7 mouse cellular contexts compared by ENCODE assay signal in genomic region chr9:92275486-92276207, GRCm38 (mm10). TPM values are rescaled to one million over a fixed set of nuclear protein-coding genes. Genes with fewer than 3 reads are reported as not detected.
DNase-seq lines count a peak whose midpoint lies in the region; ATAC-seq and TF ChIP-seq lines count a peak whose summit lies in the region.

Plscr2 (plus strand) TSS chr9:92275602.

- TF ChIP-seq EP300 in MEL (IDR thresholded peaks at IDR 0.05; ENCODE audit: low read depth in 1 of 2, low read length in 2 of 2) = no peak

- peak; percentile 72 for ATAC-seq in heart, embryonic 16.5 days (replicated peaks; ENCODE audit: extremely low read depth, insufficient read depth, low FRiP score)
- no peak for ATAC-seq in liver, embryonic 15.5 days (ENCODE audit: insufficient read depth)

- TF ChIP-seq POLR2A in MEL (IDR thresholded peaks at IDR 0.05; ENCODE audit: control insufficient read depth in 1 of 2, insufficient read depth in 1 of 2, low read depth in 1 of 2, low read length in 2 of 2, poor library complexity in 1 of 2) = no peak

- no peaks in the 10 kb centered on the region for H3K27me3 ChIP-seq in MEL (ENCODE audit: control insufficient read depth in 1 of 2, insufficient read depth in 2 of 2, low read length in 2 of 2)
- H3K27me3 ChIP-seq in heart, embryonic 16.5 days (ENCODE audit: control insufficient read depth, insufficient read depth, low read length) = no peaks in the 10 kb centered on the region
- H3K27me3 ChIP-seq in liver, embryonic 15.5 days = no peaks in the 10 kb centered on the region

- H3K79me2 ChIP-seq in MEL (ENCODE audit: control insufficient read depth, insufficient read depth, low read length, poor library complexity) = no peaks in the 10 kb centered on the region; the same call in 1 of the 2 replicates

- no peak for TF ChIP-seq RAD21 in MEL (IDR thresholded peaks at IDR 0.05; ENCODE audit: low read depth, low read length)

- peaks cover 33 to 37% of the 10 kb centered on the region in 2 experiments for H3K4me1 ChIP-seq in MEL (ENCODE audit: control insufficient read depth in 1 of 2, insufficient read depth in 2 of 2, low read length in 2 of 2)
- H3K4me1 ChIP-seq in heart, embryonic 16.5 days (ENCODE audit: control insufficient read depth, insufficient read depth, low read length) = peaks cover 22% of the 10 kb centered on the region
- H3K4me1 ChIP-seq in liver, embryonic 15.5 days (replicated peaks) = peaks cover 28% of the 10 kb centered on the region

- H3K27ac ChIP-seq in MEL (ENCODE audit: control insufficient read depth, low read depth, low read length) = peak within 1 kb of the TSS; percentile 98
- peak within 1 kb of the TSS; percentile 92 for H3K27ac ChIP-seq in heart, embryonic 16.5 days (ENCODE audit: low read length)
- 0 out of 2 replicates have a peak within 1 kb of the TSS, but pooled peaks have one; percentile 19 for H3K27ac ChIP-seq in liver, embryonic 15.5 days (replicated peaks)

- no peak for DNase-seq in MEL (ENCODE audit: low read depth, low spot score)
- peak; percentile 45 for DNase-seq in adrenal gland, adult 2 months
- DNase-seq in thymus, postnatal 4 days = no peak
- DNase-seq in right cerebral cortex, postnatal 14 days = no peak
- DNase-seq in embryo, embryonic 10 days (ENCODE audit: low spot score) = no peak

- peak within 1 kb of the TSS; percentile 7 to 24; a peak in 2 of 4 replicates for H3K4me3 ChIP-seq in MEL (ENCODE audit: control insufficient read depth in 1 of 2, insufficient read depth in 1 of 2, low read depth in 2 of 2, low read length in 2 of 2)
- H3K4me3 ChIP-seq in heart, embryonic 16.5 days (ENCODE audit: low read length) = peak within 1 kb of the TSS; percentile 51
- H3K4me3 ChIP-seq in liver, embryonic 15.5 days (replicated peaks) = no peak within 1 kb of the TSS

- H3K9ac ChIP-seq in MEL (ENCODE audit: control insufficient read depth, low read depth, low read length, poor library complexity, severe bottlenecking) = peak within 1 kb of the TSS; percentile 74
- H3K9ac ChIP-seq in heart, embryonic 16.5 days (ENCODE audit: low read length) = peak within 1 kb of the TSS; percentile 71
- no peak within 1 kb of the TSS for H3K9ac ChIP-seq in liver, embryonic 15.5 days

- 35% methylated on average over 9 of the region's 9 CpGs for WGBS in heart, embryonic 16.5 days
- 62% methylated on average over 9 of the region's 9 CpGs for WGBS in liver, embryonic 15.5 days (ENCODE audit: insufficient replicate concordance)

- no peaks in the 10 kb centered on the region for H3K9me3 ChIP-seq in MEL (replicated peaks; ENCODE audit: insufficient read depth, low read length)
- no peaks in the 10 kb centered on the region for H3K9me3 ChIP-seq in heart, embryonic 16.5 days (replicated peaks; ENCODE audit: control insufficient read depth, low read length)
- H3K9me3 ChIP-seq in liver, embryonic 15.5 days (replicated peaks) = no peaks in the 10 kb centered on the region

- H3K4me2 ChIP-seq in heart, embryonic 16.5 days (ENCODE audit: low read depth, low read length) = peak within 1 kb of the TSS; percentile 61
- no peak within 1 kb of the TSS for H3K4me2 ChIP-seq in liver, embryonic 15.5 days

- peaks cover 0 to 51% of the 10 kb centered on the region in 2 experiments; a peak in 2 of 4 replicates for H3K36me3 ChIP-seq in MEL (ENCODE audit: control insufficient read depth in 1 of 2, insufficient read depth in 2 of 2, low read length in 2 of 2)
- no peaks in the 10 kb centered on the region; the same call in 1 of the 2 replicates for H3K36me3 ChIP-seq in heart, embryonic 16.5 days (ENCODE audit: control insufficient read depth, insufficient read depth)
- H3K36me3 ChIP-seq in liver, embryonic 15.5 days (replicated peaks) = peaks cover 3% of the 10 kb centered on the region

- TF ChIP-seq CTCF in MEL (IDR thresholded peaks at IDR 0.05 in 2 of 3, conservative IDR thresholded peaks at IDR 0.05 in 1 of 3; ENCODE audit: control insufficient read depth in 1 of 3, insufficient read depth in 1 of 3, low read depth in 2 of 3, low read length in 3 of 3, poor library complexity in 1 of 3, severe bottlenecking in 1 of 3) = no peak

TF ChIP-seq in MEL, 35 proteins besides CTCF, POLR2A, EP300 and RAD21:
- no peak for TF ChIP-seq SIN3A (IDR thresholded peaks at IDR 0.05; ENCODE audit: low read length)

RNA-seq across cellular contexts. Expression of gene Plscr2, which starts in this region (rescaled TPM):
- total RNA-seq in MEL (2012; rRNA removed) = 0.16 and 0.19 TPM in 2 replicates
- under 1 TPM in 1 of 2 experiments, not detected in 1; 0.11 TPM for polyA plus RNA-seq in MEL (2012; ENCODE audit: insufficient read depth in 1 of 2, insufficient read length in 2 of 2, low read depth in 1 of 2, low replicate concordance in 2 of 2, missing spikeins in 1 of 2)
- 10 to 100 TPM; 13.0 to 17.9 TPM for total RNA-seq in adrenal gland, adult 2 months (2021)
- 4.8 and 6.4 TPM in 2 replicates for polyA plus RNA-seq in adrenal gland, adult 2 months (2012; rRNA removed)
- 9.3 and 11.3 TPM in 2 replicates for polyA plus RNA-seq in heart, embryonic 16.5 days (2015; fragmentation: Nextera tagmentation; extraction: Ambion mirVana)
- polyA plus RNA-seq in liver, embryonic 15.5 days (2015; fragmentation: Nextera tagmentation; extraction: Ambion mirVana) = 0.48 and 0.64 TPM in 2 replicates

Comparison
In these comparisons a context has a peak if more than half of its experiments do, and no peak if none do; other contexts are left out.
1. RNA of gene Plscr2 (total RNA-seq): 13.0 to 17.9 TPM in adrenal gland, adult 2 months; 0.16 to 0.19 TPM in MEL; every median in the first group is over 10 times any median in the second.
2. H3K27ac ChIP-seq: peak in every context shown above with its lines; median percentile 98 in MEL; 92 in heart, embryonic 16.5 days; 19 in liver, embryonic 15.5 days.